Mouse (Mus musculus) small intestine, adult 2 months (tissue): Measurements from ENCODE around the gene Kcnmb1.

Experiments
- CTCF ChIP-seq: fragments of 200-500 bp; IDR thresholded peaks from 2 replicates; pipeline ENCODE4 v1.5.1; 2012; ENCODE audit warnings: low read depth, mild to moderate bottlenecking, control low read depth, inconsistent platforms, low read length, moderate library complexity, mixed read lengths; ENCODE audit not compliant: insufficient replicate concordance, insufficient read length; ENCODE audit errors: extremely low read depth
- POLR2A ChIP-seq: fragments of 200-500 bp; IDR thresholded peaks from 2 replicates; pipeline ENCODE4 v1.6.1; 2012; ENCODE audit warnings: low read depth, mild to moderate bottlenecking, control low read depth, inconsistent platforms, low read length, moderate library complexity

GRCm38 (mm10) chr11:33965380-33965779, 2.6 kb downstream of the Kcnmb1 start:
- TF ChIP-seq CTCF (no peak), POLR2A (no peak)
